Mouse (Mus musculus) lung, postnatal 0 days (tissue): ENCODE measurements around the gene Vwa2. TPM values are rescaled to one million over a fixed set of nuclear protein-coding genes. Genes with fewer than 3 reads are reported as not detected.
A peak's percentile ranks its signal among the peaks of the same experiment; 100 is the strongest.

Experiments used
- ATAC-seq: fragments of 200-750 bp; cut with Nextera tagmentation; 2 replicates; pipeline ENCODE4 v1.8.0; 2017; ENCODE audit warnings: moderate library complexity
- DNase-seq: peaks from one replicate; pipeline ENCODE4 v3.0.0-alpha.2; 2016; ENCODE audit warnings: low spot score
- H3K27ac ChIP-seq: fragments of 300-500 bp; sonication (generic); 2 replicates; pipeline ENCODE4 v1.5.1; 2014; ENCODE audit warnings: antibody characterized with exemption, mild to moderate bottlenecking, low read length, mixed read lengths
- H3K27me3 ChIP-seq: fragments of 300-500 bp; sonication (generic); replicated peaks from 2 replicates; pipeline ENCODE4 v1.6.1; 2014; ENCODE audit warnings: low read length, mixed read lengths; ENCODE audit not compliant: insufficient read depth
- H3K36me3 ChIP-seq: fragments of 300-500 bp; sonication (generic); 2 replicates; pipeline ENCODE4 v1.6.1; 2014; ENCODE audit warnings: low read length, mixed read lengths; ENCODE audit not compliant: insufficient read depth
- H3K4me1 ChIP-seq: fragments of 300-500 bp; sonication (generic); 2 replicates; pipeline ENCODE4 v1.6.1; 2014; ENCODE audit warnings: antibody characterized with exemption, low read depth, low read length, mixed read lengths; ENCODE audit not compliant: insufficient read depth
- H3K4me2 ChIP-seq: fragments of 300-500 bp; sonication (generic); replicated peaks from 2 replicates; pipeline ENCODE4 v1.6.1; 2014; ENCODE audit warnings: low read depth, mild to moderate bottlenecking, low read length, moderate library complexity, mixed read lengths
- H3K4me3 ChIP-seq: fragments of 300-500 bp; sonication (generic); 2 replicates; pipeline ENCODE4 v1.5.1; 2014; ENCODE audit warnings: low read depth, low read length
- H3K9ac ChIP-seq: fragments of 300-500 bp; sonication (generic); replicated peaks from 2 replicates; pipeline ENCODE4 v1.6.1; 2014; ENCODE audit warnings: low read depth, mild to moderate bottlenecking
- H3K9me3 ChIP-seq: fragments of 300-500 bp; sonication (generic); 2 replicates; pipeline ENCODE4 v1.6.1; 2016; ENCODE audit warnings: low read length, mixed read lengths
- CTCF ChIP-seq: IDR thresholded peaks from 2 replicates; pipeline ENCODE4 v1.5.1; 2016; ENCODE audit warnings: antibody characterized with exemption, mild to moderate bottlenecking
- EP300 ChIP-seq: IDR thresholded peaks from 2 replicates; pipeline ENCODE4 v1.6.1; 2016; ENCODE audit warnings: antibody characterized with exemption, mild to moderate bottlenecking, control low read depth
- WGBS: fragments of 180-500 bp; shearing (Covaris S2); extraction: QIAGEN DNeasy Blood & Tissue Kit; methylation state at CpG from one replicate; pipeline ENCODE4 v1.1.7; 2014; 5-methylcytosine and 5-hydroxymethylcytosine counted together
- polyA plus RNA-seq: library from polyadenylated mRNA; unstranded; fragments of >200 nt; fragmentation: Nextera tagmentation; extraction: Ambion mirVana; gene quantifications from 2 replicates; pipeline ENCODE4 v1.2.1, GENCODE M21; 2015

Gene Vwa2
- polyA plus RNA-seq, 1 experiment from 2014 or later, result 0.48 TPM

GRCm38 (mm10) chr19:56838942-56839706 lies 34.9 kb upstream of the Vwa2 start:
- no peaks in the 10 kb centered on the region for H3K9me3 ChIP-seq
- H3K4me1 ChIP-seq, result no peaks in the 10 kb centered on the region
- H3K4me2 ChIP-seq, result no peak overlapping the region
- WGBS, result 79% methylated on average over 17 of the region's 17 CpGs
- TF ChIP-seq EP300, result no peak
- TF ChIP-seq CTCF, result peak; percentile 48
- no peak overlapping the region for H3K4me3 ChIP-seq
- ATAC-seq, result no peak
- DNase-seq, result no peak
- no peaks in the 10 kb centered on the region for H3K36me3 ChIP-seq
- H3K9ac ChIP-seq, result no peak overlapping the region
- H3K27me3 ChIP-seq, result no peaks in the 10 kb centered on the region
- H3K27ac ChIP-seq, result no peak overlapping the region

GRCm38 (mm10) chr19:56842974-56843373 lies 31.1 kb upstream of the Vwa2 start:
- TF ChIP-seq CTCF (no peak), EP300 (no peak)
- Histone ChIP-seq H3K4me2 (no peak overlapping the region), H3K4me3 (no peak overlapping the region), H3K4me1 (no peaks in the 10 kb centered on the region), H3K36me3 (no peaks in the 10 kb centered on the region), H3K27me3 (no peaks in the 10 kb centered on the region), H3K27ac (no peak overlapping the region), H3K9ac (no peak overlapping the region), H3K9me3 (no peaks in the 10 kb centered on the region)
- DNase-seq, result peak; percentile 12
- 41% methylated on average over 12 of the region's 12 CpGs for WGBS
- no peak; the same call in 1 of the 2 replicates for ATAC-seq

- no peak for TF ChIP-seq EP300
- no peak for TF ChIP-seq CTCF
Measured at GRCm38 (mm10) chr19:56852590-56852989, 21.5 kb upstream of the Vwa2 start.

GRCm38 (mm10) chr19:56856455-56856854 lies 17.6 kb upstream of the Vwa2 start:
- H3K9me3 ChIP-seq, result no peaks in the 10 kb centered on the region
- ATAC-seq, result peak; percentile 28
- WGBS, result 20% methylated on average over 5 of the region's 5 CpGs
- H3K4me2 ChIP-seq, result no peak overlapping the region
- H3K27ac ChIP-seq, result no peak overlapping the region
- TF ChIP-seq EP300, result no peak
- H3K36me3 ChIP-seq, result no peaks in the 10 kb centered on the region
- peak; percentile 11 for DNase-seq
- H3K4me3 ChIP-seq, result no peak overlapping the region
- no peak overlapping the region for H3K9ac ChIP-seq
- no peaks in the 10 kb centered on the region for H3K27me3 ChIP-seq
- no peaks in the 10 kb centered on the region for H3K4me1 ChIP-seq

More at GRCm38 (mm10) chr19:56852590-56852989, 21.5 kb upstream of the Vwa2 start:
- H3K27ac ChIP-seq, result no peak overlapping the region
- H3K4me1 ChIP-seq, result no peaks in the 10 kb centered on the region
- no peaks in the 10 kb centered on the region for H3K9me3 ChIP-seq
- no peak overlapping the region for H3K4me3 ChIP-seq
- H3K36me3 ChIP-seq, result no peaks in the 10 kb centered on the region
- H3K27me3 ChIP-seq, result no peaks in the 10 kb centered on the region
- H3K4me2 ChIP-seq, result no peak overlapping the region
- no peak for ATAC-seq
- no peak overlapping the region for H3K9ac ChIP-seq
- DNase-seq, result no peak

GRCm38 (mm10) chr19:56867701-56868100 lies 6.3 kb upstream of the Vwa2 start:
- H3K36me3 ChIP-seq, result no peaks in the 10 kb centered on the region
- no peak overlapping the region for H3K4me2 ChIP-seq
- H3K27me3 ChIP-seq, result peaks cover 4% of the 10 kb centered on the region
- TF ChIP-seq EP300 (no peak), CTCF (no peak)
- no peaks in the 10 kb centered on the region for H3K9me3 ChIP-seq
- no peak overlapping the region for H3K4me3 ChIP-seq
- WGBS, result 60% methylated on average over 4 of the region's 4 CpGs
- H3K4me1 ChIP-seq, result no peaks in the 10 kb centered on the region
- ATAC-seq, result no peak
- no peak overlapping the region for H3K9ac ChIP-seq
- DNase-seq, result no peak
- no peak overlapping the region for H3K27ac ChIP-seq

- H3K4me3 ChIP-seq, result peak overlapping the region; percentile 43
- ATAC-seq (no peak), DNase-seq (no peak)
- no peak for TF ChIP-seq CTCF
- TF ChIP-seq EP300, result no peak
- peaks cover 30% of the 10 kb centered on the region for H3K27me3 ChIP-seq
- 7% methylated on average over 29 of the region's 30 CpGs for WGBS
- no peak overlapping the region for H3K9ac ChIP-seq
- H3K4me2 ChIP-seq, result peak overlapping the region; percentile 82
- no peaks in the 10 kb centered on the region for H3K36me3 ChIP-seq
- peaks cover 11% of the 10 kb centered on the region for H3K4me1 ChIP-seq
- H3K27ac ChIP-seq, result no peak overlapping the region
- H3K9me3 ChIP-seq, result no peaks in the 10 kb centered on the region
Measured at GRCm38 (mm10) chr19:56874601-56875315, 709 bp downstream of the Vwa2 start.
